Mouse (Mus musculus) mouse embryonic stem cell (cell line): ENCODE results near the gene Pth2r.

Source experiments
- in situ Hi-C, 2 experiments: fragments of 300-500 bp; cut with MboI; formaldehyde crosslinking; loops; 1 replicate in 1 of 2; 3 replicates in 1 of 2; pipeline ENCODE4 v1.14.3; 2019 to 2020; ENCODE audit warnings: low sequenced_read_pairs in 2 of 2, low pct_unique_long_range_greater_than_20kb in 1 of 2, mixed read lengths in 1 of 2; ENCODE audit not compliant: unreplicated experiment in 1 of 2

The Pth2r gene

GRCm38 (mm10) chr1:65420909-65421308 lies 139.1 kb downstream of the Pth2r start:
- in situ Hi-C loops = no loop called here

- in situ Hi-C loops = no loop called here
These were observed 140.7 kb downstream of the Pth2r start for GRCm38 (mm10) chr1:65422501-65423010.
